Mouse (Mus musculus) kidney, adult 2 months (tissue): ENCODE results near the gene Btbd19.

Source experiments
- CTCF ChIP-seq: fragments of 200-500 bp; conservative IDR thresholded peaks from 2 replicates; pipeline ENCODE4 v1.5.1; 2011; ENCODE audit warnings: low read depth, mild to moderate bottlenecking, control low read depth, low read length, moderate library complexity, mixed read lengths; ENCODE audit not compliant: insufficient read depth, insufficient read length
- POLR2A ChIP-seq: fragments of 200-500 bp; IDR thresholded peaks from one replicate; pipeline ENCODE4 v1.6.1; 2011; ENCODE audit warnings: low read depth, low read length, control low read depth

- TF ChIP-seq CTCF (no peak), POLR2A (no peak)
These were observed 37.4 kb downstream of the Btbd19 start for GRCm38 (mm10) chr4:117087948-117088640.
